Mouse (Mus musculus): ENCODE measurements at regions not wholly inside any gene's neighbourhood (a gene's known extent, or its start where the extent isn't known, plus 50 kb on each side); places are given as distances from the start of the nearest gene placed in this dataset.
A peak's percentile ranks its signal among the peaks of the same experiment; 100 is the strongest.

- no peaks in the 10 kb centered on the region for H3K79me2 ChIP-seq (ENCODE audit: control insufficient read depth, insufficient read depth)
- H3K27me3 ChIP-seq (ENCODE audit: control insufficient read depth, insufficient read depth, insufficient read length) = no peaks in the 10 kb centered on the region
- H3K4me2 ChIP-seq (ENCODE audit: low read depth) = no peak overlapping the region
- TF ChIP-seq TCF3 (IDR thresholded peaks at IDR 0.05; ENCODE audit: insufficient read length, low read depth) (no peak), CEBPB (IDR thresholded peaks at IDR 0.05; ENCODE audit: insufficient read depth, poor library complexity, severe bottlenecking) (no peak), E2F4 (IDR thresholded peaks at IDR 0.05; ENCODE audit: insufficient read depth) (no peak), REST (IDR thresholded peaks at IDR 0.05; ENCODE audit: insufficient read depth, insufficient read length) (no peak), MYOD1 (IDR thresholded peaks at IDR 0.05; ENCODE audit: control insufficient read depth in 1 of 3, insufficient read length in 2 of 3, low read depth in 2 of 3) (no peak), MYOG (IDR thresholded peaks at IDR 0.05; ENCODE audit: control insufficient read depth in 1 of 3, insufficient read depth in 1 of 3, insufficient read length in 2 of 3, low read depth in 2 of 3) (no peak), POLR2AphosphoS2 (IDR thresholded peaks at IDR 0.05; ENCODE audit: insufficient read length, low read depth) (no peak), MAX (IDR thresholded peaks at IDR 0.05; ENCODE audit: low read depth) (no peak)
- no peak overlapping the region for H3ac ChIP-seq (ENCODE audit: control insufficient read depth, insufficient read length)
- no peak overlapping the region for H3K4me3 ChIP-seq
- no peaks in the 10 kb centered on the region for H3K36me3 ChIP-seq (ENCODE audit: control insufficient read depth, insufficient read depth)
Measured at GRCm38 (mm10) chr10:112521388-112521787, 250.5 kb downstream of the Kcnc2 start.

- TF ChIP-seq REST (IDR thresholded peaks at IDR 0.05; ENCODE audit: insufficient read depth, insufficient read length) (no peak), MYOG (IDR thresholded peaks at IDR 0.05; ENCODE audit: control insufficient read depth in 1 of 3, insufficient read depth in 1 of 3, insufficient read length in 2 of 3, low read depth in 2 of 3) (no peak), POLR2AphosphoS2 (IDR thresholded peaks at IDR 0.05; ENCODE audit: insufficient read length, low read depth) (no peak), MAX (IDR thresholded peaks at IDR 0.05; ENCODE audit: low read depth) (no peak), CEBPB (IDR thresholded peaks at IDR 0.05; ENCODE audit: insufficient read depth, poor library complexity, severe bottlenecking) (no peak), SRF (IDR thresholded peaks at IDR 0.05; ENCODE audit: control insufficient read depth, insufficient read length, low read depth) (no peak), POLR2A (IDR thresholded peaks at IDR 0.05; ENCODE audit: insufficient read length, low read depth) (no peak), TCF3 (IDR thresholded peaks at IDR 0.05; ENCODE audit: insufficient read length, low read depth) (no peak), USF1 (IDR thresholded peaks at IDR 0.05; ENCODE audit: low read depth) (no peak), E2F4 (IDR thresholded peaks at IDR 0.05; ENCODE audit: insufficient read depth) (no peak), TCF12 (IDR thresholded peaks at IDR 0.05; ENCODE audit: insufficient read depth, poor library complexity, severe bottlenecking) (no peak), MYOD1 (IDR thresholded peaks at IDR 0.05; ENCODE audit: control insufficient read depth in 1 of 3, insufficient read length in 2 of 3, low read depth in 2 of 3) (no peak)
- Histone ChIP-seq H3K4me3 (no peak overlapping the region), H3K36me3 (ENCODE audit: control insufficient read depth, insufficient read depth) (no peaks in the 10 kb centered on the region), H3K4me2 (ENCODE audit: low read depth) (no peak overlapping the region), H3K79me2 (ENCODE audit: control insufficient read depth, insufficient read depth) (no peaks in the 10 kb centered on the region), H3ac (ENCODE audit: control insufficient read depth, insufficient read length) (no peak overlapping the region), H3K27me3 (ENCODE audit: control insufficient read depth, insufficient read depth, insufficient read length) (no peaks in the 10 kb centered on the region)
Measured at GRCm38 (mm10) chr10:112543051-112543450, 272.1 kb downstream of the Kcnc2 start.

GRCm38 (mm10) chr10:112571772-112572551 is 301.0 kb downstream of the Kcnc2 start:
- Histone ChIP-seq H3K4me2 (ENCODE audit: low read depth) (no peak overlapping the region), H3K4me3 (no peak overlapping the region), H3K79me2 (ENCODE audit: control insufficient read depth, insufficient read depth) (no peaks in the 10 kb centered on the region), H3K36me3 (ENCODE audit: control insufficient read depth, insufficient read depth) (no peaks in the 10 kb centered on the region), H3K27me3 (ENCODE audit: control insufficient read depth, insufficient read depth, insufficient read length) (no peaks in the 10 kb centered on the region), H3ac (ENCODE audit: control insufficient read depth, insufficient read length) (no peak overlapping the region)
- TF ChIP-seq TCF3 (IDR thresholded peaks at IDR 0.05; ENCODE audit: insufficient read length, low read depth) (no peak), CEBPB (IDR thresholded peaks at IDR 0.05; ENCODE audit: insufficient read depth, poor library complexity, severe bottlenecking) (no peak), SRF (IDR thresholded peaks at IDR 0.05; ENCODE audit: control insufficient read depth, insufficient read length, low read depth) (no peak), REST (IDR thresholded peaks at IDR 0.05; ENCODE audit: insufficient read depth, insufficient read length) (no peak), POLR2A (IDR thresholded peaks at IDR 0.05; ENCODE audit: insufficient read length, low read depth) (no peak)

- H3K79me2 ChIP-seq (ENCODE audit: control insufficient read depth, insufficient read depth) = no peaks in the 10 kb centered on the region
Measured at GRCm38 (mm10) chr10:112572556-112572955, 301.6 kb downstream of the Kcnc2 start.

GRCm38 (mm10) chr10:112584939-112585338 is 314.0 kb downstream of the Kcnc2 start:
- no peak overlapping the region for H3K4me3 ChIP-seq
- TF ChIP-seq MYOG (IDR thresholded peaks at IDR 0.05; ENCODE audit: control insufficient read depth in 1 of 3, insufficient read depth in 1 of 3, insufficient read length in 2 of 3, low read depth in 2 of 3) = no peak
- no peak for TF ChIP-seq E2F4 (IDR thresholded peaks at IDR 0.05; ENCODE audit: insufficient read depth)
- TF ChIP-seq MYOD1 (IDR thresholded peaks at IDR 0.05; ENCODE audit: control insufficient read depth in 1 of 3, insufficient read length in 2 of 3, low read depth in 2 of 3) = no peak
- TF ChIP-seq REST (IDR thresholded peaks at IDR 0.05; ENCODE audit: insufficient read depth, insufficient read length) = no peak
- no peak for TF ChIP-seq POLR2AphosphoS2 (IDR thresholded peaks at IDR 0.05; ENCODE audit: insufficient read length, low read depth)
- TF ChIP-seq MAX (IDR thresholded peaks at IDR 0.05; ENCODE audit: low read depth) = no peak
- H3K79me2 ChIP-seq (ENCODE audit: control insufficient read depth, insufficient read depth) = no peaks in the 10 kb centered on the region

More at GRCm38 (mm10) chr10:112572556-112572955, 301.6 kb downstream of the Kcnc2 start:
- TF ChIP-seq CEBPB (IDR thresholded peaks at IDR 0.05; ENCODE audit: insufficient read depth, poor library complexity, severe bottlenecking) = 0 out of 2 replicates have a peak, but pooled peaks have one; percentile 0
- no peak for TF ChIP-seq TCF3 (IDR thresholded peaks at IDR 0.05; ENCODE audit: insufficient read length, low read depth)
- Histone ChIP-seq H3K27me3 (ENCODE audit: control insufficient read depth, insufficient read depth, insufficient read length) (no peaks in the 10 kb centered on the region), H3K36me3 (ENCODE audit: control insufficient read depth, insufficient read depth) (no peaks in the 10 kb centered on the region), H3K4me3 (no peak overlapping the region), H3ac (ENCODE audit: control insufficient read depth, insufficient read length) (no peak overlapping the region), H3K4me2 (ENCODE audit: low read depth) (no peak overlapping the region)

More at GRCm38 (mm10) chr10:112584939-112585338, 314.0 kb downstream of the Kcnc2 start:
- no peak overlapping the region for H3ac ChIP-seq (ENCODE audit: control insufficient read depth, insufficient read length)
- H3K4me2 ChIP-seq (ENCODE audit: low read depth) = no peak overlapping the region
- no peaks in the 10 kb centered on the region for H3K27me3 ChIP-seq (ENCODE audit: control insufficient read depth, insufficient read depth, insufficient read length)
- H3K36me3 ChIP-seq (ENCODE audit: control insufficient read depth, insufficient read depth) = no peaks in the 10 kb centered on the region
